Mouse (Mus musculus): ENCODE data around the gene Tmem51.

Tmem51 gene

DNA sequence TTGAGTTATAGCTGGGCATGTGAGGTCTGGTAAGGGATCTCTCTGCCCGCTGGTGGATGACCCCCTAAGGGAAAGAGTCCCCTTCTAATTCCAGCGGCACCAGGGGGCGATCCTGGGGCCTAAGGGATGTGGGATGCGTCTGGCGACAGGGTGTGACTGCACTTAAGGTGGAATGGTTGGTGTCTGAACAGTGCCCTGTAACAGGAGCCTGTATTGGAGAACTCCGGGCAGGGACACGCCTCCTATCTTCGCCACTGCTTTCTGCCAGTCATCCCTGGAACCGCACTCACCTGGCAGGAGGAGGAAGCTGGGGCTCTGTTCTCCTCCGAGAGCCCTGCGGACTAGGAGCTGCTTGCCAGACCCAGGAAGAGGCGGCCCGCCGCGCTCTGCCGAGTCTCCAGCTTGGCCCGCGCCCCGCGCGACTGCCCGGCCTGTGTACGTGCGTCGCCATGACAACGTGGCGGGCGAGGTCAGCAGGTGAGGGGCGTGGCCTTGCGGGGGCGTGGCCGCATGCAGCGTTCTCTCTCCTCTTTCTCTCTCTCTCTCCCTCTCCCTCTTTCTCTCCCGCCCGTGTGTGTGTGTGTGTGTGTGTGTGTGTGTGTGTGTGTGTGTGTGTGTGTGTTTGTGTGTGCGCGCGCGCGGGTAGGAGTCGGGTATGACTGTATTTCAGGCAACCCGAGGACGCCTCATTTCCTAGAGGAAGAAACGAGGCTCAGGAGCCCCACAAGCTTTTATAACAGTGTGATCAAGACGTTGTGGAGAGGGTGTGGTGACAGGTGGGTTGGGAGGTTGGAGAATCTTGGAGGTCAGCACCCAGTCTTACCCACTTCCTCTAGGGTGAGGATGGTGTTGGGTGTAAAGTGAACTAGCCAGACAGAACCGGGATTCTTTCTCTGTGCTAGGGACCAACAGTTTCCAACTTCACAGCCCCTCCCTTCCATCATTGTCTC is 69.2 kb downstream of the Tmem51 start, which contains the start of gene Fhad1:
TSS of gene Fhad1 (minus strand) at position 424 of the 950 bp plus-strand sequence.
- H3K9me3 ChIP-seq (ENCODE audit: low read length) = no peaks in the 10 kb centered on the region
- peak within 1 kb of the TSS; percentile 78 for H3K4me3 ChIP-seq (replicated peaks; ENCODE audit: low read length)
- peaks cover 63% of the 10 kb centered on the region for H3K27me3 ChIP-seq (ENCODE audit: insufficient read depth, low read length)
- no peak for TF ChIP-seq POU5F1 (IDR thresholded peaks at IDR 0.05; ENCODE audit: borderline replicate concordance, low read length)
- TF ChIP-seq NANOG (IDR thresholded peaks at IDR 0.05; ENCODE audit: borderline replicate concordance, low read length) = no peak
- TF ChIP-seq CTCF (conservative IDR thresholded peaks at IDR 0.05; ENCODE audit: low read length) = no peak
- H3K4me1 ChIP-seq (replicated peaks; ENCODE audit: low read depth, low read length) = peaks cover 60% of the 10 kb centered on the region
- no peaks in the 10 kb centered on the region for H3K36me3 ChIP-seq (ENCODE audit: insufficient read depth, low read length)

DNA sequence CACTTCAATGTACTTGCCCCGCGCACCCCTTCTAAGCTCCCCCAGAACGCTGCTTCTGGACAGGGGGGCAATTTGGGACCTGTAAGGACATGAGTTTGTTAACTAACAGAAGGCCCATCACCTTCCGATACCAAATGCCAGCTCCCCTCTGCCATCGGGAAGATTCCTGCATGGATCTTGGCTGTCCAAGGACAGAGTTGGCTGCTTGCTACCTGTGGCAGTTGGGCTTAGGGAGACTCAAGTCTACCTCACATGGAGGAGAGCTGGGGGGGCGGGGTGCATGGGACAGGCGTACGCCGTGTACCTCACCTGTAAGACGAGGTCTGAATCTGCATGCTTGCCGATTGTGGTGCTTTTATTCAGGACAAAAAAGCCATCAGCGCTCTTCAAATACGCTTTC is 72.9 kb downstream of the Tmem51 start:
- H3K4me3 ChIP-seq (replicated peaks; ENCODE audit: low read length) = no peak overlapping the region
- peaks cover 34% of the 10 kb centered on the region for H3K4me1 ChIP-seq (replicated peaks; ENCODE audit: low read depth, low read length)
- no peak for TF ChIP-seq POU5F1 (IDR thresholded peaks at IDR 0.05; ENCODE audit: borderline replicate concordance, low read length)
- TF ChIP-seq NANOG (IDR thresholded peaks at IDR 0.05; ENCODE audit: borderline replicate concordance, low read length) = peak; percentile 36; the same call in 1 of the 2 replicates
- TF ChIP-seq CTCF (conservative IDR thresholded peaks at IDR 0.05; ENCODE audit: low read length) = no peak
- no peaks in the 10 kb centered on the region for H3K9me3 ChIP-seq (ENCODE audit: low read length)
- no peaks in the 10 kb centered on the region for H3K36me3 ChIP-seq (ENCODE audit: insufficient read depth, low read length)
- peaks cover 35% of the 10 kb centered on the region for H3K27me3 ChIP-seq (ENCODE audit: insufficient read depth, low read length)

DNA sequence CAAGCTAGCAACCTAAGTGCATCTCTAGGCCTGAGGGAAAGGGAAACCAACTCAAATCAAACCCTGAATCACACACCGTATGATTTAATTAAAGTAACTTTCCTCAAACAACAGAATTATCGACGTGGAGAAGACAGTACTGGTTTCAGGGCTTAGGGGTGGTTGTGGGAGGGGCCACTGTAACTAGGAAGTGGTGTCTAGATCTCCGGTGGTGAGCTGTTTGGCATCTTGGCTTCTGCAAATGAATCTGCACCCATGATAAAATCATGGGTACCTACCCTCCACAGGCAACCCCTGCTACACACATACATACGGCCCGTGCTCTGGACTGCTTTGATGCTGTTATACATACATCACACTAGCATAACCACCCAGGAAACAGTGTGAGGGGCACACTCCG is 73.7 kb downstream of the Tmem51 start:
- Histone ChIP-seq H3K9me3 (ENCODE audit: low read length) (no peaks in the 10 kb centered on the region), H3K4me3 (replicated peaks; ENCODE audit: low read length) (no peak overlapping the region), H3K36me3 (ENCODE audit: insufficient read depth, low read length) (no peaks in the 10 kb centered on the region), H3K27me3 (ENCODE audit: insufficient read depth, low read length) (peaks cover 28% of the 10 kb centered on the region), H3K4me1 (replicated peaks; ENCODE audit: low read depth, low read length) (peaks cover 27% of the 10 kb centered on the region)
- TF ChIP-seq POU5F1 (IDR thresholded peaks at IDR 0.05; ENCODE audit: borderline replicate concordance, low read length) = no peak
- TF ChIP-seq CTCF (conservative IDR thresholded peaks at IDR 0.05; ENCODE audit: low read length) = no peak
- TF ChIP-seq NANOG (IDR thresholded peaks at IDR 0.05; ENCODE audit: borderline replicate concordance, low read length) = no peak

DNA sequence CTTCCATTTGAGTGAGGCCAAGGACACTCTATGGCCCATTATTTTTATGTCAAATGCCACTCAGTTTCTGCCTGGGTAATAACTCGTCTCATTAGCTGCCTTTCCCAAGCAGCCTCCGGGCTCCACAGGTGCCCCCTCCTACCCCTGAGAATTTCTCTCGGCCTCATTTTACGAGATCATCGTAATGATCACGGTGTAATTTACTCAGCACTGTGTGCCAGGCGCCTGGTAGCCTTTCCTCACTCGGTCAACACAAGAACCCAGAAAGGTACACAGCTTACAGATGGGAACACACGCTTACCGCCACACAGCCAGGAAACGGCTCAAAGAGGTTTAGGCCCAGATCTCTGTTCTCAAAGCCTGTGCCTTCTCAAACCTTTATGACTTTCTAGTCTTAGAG is 75.9 kb downstream of the Tmem51 start:
- Histone ChIP-seq H3K4me1 (replicated peaks; ENCODE audit: low read depth, low read length) (peaks cover 22% of the 10 kb centered on the region), H3K36me3 (ENCODE audit: insufficient read depth, low read length) (no peaks in the 10 kb centered on the region), H3K4me3 (replicated peaks; ENCODE audit: low read length) (no peak overlapping the region), H3K27me3 (ENCODE audit: insufficient read depth, low read length) (peaks cover 10% of the 10 kb centered on the region), H3K9me3 (ENCODE audit: low read length) (no peaks in the 10 kb centered on the region)
- TF ChIP-seq NANOG (IDR thresholded peaks at IDR 0.05; ENCODE audit: borderline replicate concordance, low read length) = no peak

DNA sequence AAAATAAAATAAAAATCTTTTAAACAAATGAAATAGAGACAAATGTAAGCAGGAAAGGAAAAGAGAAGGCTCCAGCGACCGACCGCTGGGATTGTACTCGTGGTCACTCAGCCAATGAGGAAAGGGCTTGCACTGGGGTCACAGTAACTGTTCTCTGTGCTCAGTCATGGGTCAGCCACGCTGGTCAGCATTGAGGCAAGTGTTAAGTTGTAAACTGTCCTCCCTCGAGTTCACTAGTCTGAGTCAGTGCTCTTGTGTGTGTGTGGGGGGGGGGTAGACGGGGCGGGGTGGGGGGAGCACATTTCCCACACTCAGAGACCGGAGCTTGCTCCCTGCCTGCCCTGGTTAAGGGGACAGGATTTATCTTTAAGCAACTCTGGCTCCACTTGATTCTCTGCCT is 83.5 kb downstream of the Tmem51 start:
- H3K4me1 ChIP-seq (replicated peaks; ENCODE audit: low read depth, low read length) = peaks cover 44% of the 10 kb centered on the region
- no peaks in the 10 kb centered on the region for H3K9me3 ChIP-seq (ENCODE audit: low read length)
- H3K4me3 ChIP-seq (replicated peaks; ENCODE audit: low read length) = no peak overlapping the region
- no peaks in the 10 kb centered on the region for H3K27me3 ChIP-seq (ENCODE audit: insufficient read depth, low read length)
- TF ChIP-seq NANOG (IDR thresholded peaks at IDR 0.05; ENCODE audit: borderline replicate concordance, low read length) (no peak), POU5F1 (IDR thresholded peaks at IDR 0.05; ENCODE audit: borderline replicate concordance, low read length) (no peak)
- no peaks in the 10 kb centered on the region for H3K36me3 ChIP-seq (ENCODE audit: insufficient read depth, low read length)

DNA sequence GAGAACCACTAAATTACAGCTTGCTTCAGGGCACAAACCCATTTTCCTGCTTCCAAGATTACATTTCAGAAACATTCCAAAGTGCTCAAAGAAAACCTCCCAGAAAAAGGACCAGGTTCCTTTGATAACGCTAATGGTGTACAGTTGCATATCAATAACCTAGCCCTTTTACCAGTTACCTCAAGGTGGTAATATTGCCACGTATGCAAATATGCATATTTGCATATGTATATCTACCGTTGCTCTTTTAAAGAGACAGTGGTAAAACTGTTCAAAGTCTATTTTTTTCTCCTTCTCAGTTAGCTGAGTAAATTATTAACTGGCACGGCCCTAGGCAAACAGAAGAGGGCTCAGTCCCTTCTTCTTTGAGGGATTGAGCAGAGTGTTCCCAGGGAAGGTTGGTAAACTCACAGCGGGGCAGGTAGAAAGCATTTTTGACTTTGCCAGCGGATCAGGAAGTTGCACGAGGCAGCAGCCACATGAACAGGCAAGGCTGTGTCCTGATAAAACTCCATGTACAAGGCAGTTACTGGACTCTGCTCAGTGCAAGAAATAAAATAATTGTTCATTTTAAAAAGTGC is 84.5 kb downstream of the Tmem51 start:
- Histone ChIP-seq H3K27me3 (ENCODE audit: insufficient read depth, low read length) (no peaks in the 10 kb centered on the region), H3K4me3 (replicated peaks; ENCODE audit: low read length) (peak overlapping the region; percentile 17; the same call in 1 of the 2 replicates), H3K4me1 (replicated peaks; ENCODE audit: low read depth, low read length) (peaks cover 47% of the 10 kb centered on the region), H3K9me3 (ENCODE audit: low read length) (no peaks in the 10 kb centered on the region), H3K36me3 (ENCODE audit: insufficient read depth, low read length) (no peaks in the 10 kb centered on the region)
- TF ChIP-seq POU5F1 (IDR thresholded peaks at IDR 0.05; ENCODE audit: borderline replicate concordance, low read length) = peak; percentile 66; the same call in 1 of the 2 replicates
- TF ChIP-seq CTCF (conservative IDR thresholded peaks at IDR 0.05; ENCODE audit: low read length) = no peak
- no peak for TF ChIP-seq NANOG (IDR thresholded peaks at IDR 0.05; ENCODE audit: borderline replicate concordance, low read length)

DNA sequence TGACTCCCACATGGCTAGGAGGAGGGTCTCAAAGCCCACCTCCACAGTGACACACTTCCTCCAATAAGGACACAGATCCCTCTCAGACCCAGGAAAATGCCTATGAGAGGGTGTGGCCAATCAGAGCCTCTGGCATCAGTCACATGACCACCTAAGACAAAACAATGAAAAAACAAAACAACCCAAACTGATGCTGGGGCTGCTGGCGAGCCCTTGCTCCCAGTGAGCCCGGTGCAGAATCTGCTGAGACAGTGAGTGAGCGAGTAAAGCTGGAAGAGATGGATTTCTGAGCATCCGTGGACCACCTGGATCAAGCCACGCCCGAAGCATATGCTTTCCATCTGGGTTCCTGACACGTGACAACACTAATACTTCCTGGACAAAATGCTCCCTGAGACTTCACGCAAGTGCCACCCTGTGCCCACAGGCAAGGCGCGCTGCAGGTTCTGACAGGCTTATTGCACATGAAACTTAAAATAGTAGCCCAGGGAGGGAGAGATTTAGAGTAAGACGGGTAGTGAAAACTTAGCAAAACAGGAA is 85.8 kb downstream of the Tmem51 start:
- H3K36me3 ChIP-seq (ENCODE audit: insufficient read depth, low read length) = no peaks in the 10 kb centered on the region
- H3K27me3 ChIP-seq (ENCODE audit: insufficient read depth, low read length) = no peaks in the 10 kb centered on the region
- H3K4me3 ChIP-seq (replicated peaks; ENCODE audit: low read length) = peak overlapping the region; percentile 72
- no peaks in the 10 kb centered on the region for H3K9me3 ChIP-seq (ENCODE audit: low read length)
- no peak for TF ChIP-seq NANOG (IDR thresholded peaks at IDR 0.05; ENCODE audit: borderline replicate concordance, low read length)
- no peak for TF ChIP-seq CTCF (conservative IDR thresholded peaks at IDR 0.05; ENCODE audit: low read length)
- no peak for TF ChIP-seq POU5F1 (IDR thresholded peaks at IDR 0.05; ENCODE audit: borderline replicate concordance, low read length)
- H3K4me1 ChIP-seq (replicated peaks; ENCODE audit: low read depth, low read length) = peaks cover 52% of the 10 kb centered on the region

DNA sequence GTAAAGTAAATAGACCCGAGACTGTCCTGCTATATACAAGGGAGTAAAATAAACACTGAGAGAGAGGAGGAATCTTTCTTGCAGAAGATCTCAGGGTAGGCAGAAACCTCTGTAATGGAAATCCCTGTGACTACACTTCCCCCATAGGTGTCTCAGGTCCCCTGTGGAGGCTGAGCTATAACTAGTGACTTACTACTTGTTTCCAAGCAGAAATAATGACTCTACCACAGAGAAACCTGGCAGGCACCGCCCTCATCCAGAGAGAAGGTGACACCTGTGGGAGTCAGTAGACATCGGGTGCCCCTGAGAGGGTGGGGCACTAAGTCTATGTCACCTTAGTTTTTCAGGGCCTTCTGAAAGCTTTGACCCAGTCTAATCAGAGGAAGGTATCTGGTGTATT is 87.2 kb downstream of the Tmem51 start:
- Histone ChIP-seq H3K27me3 (ENCODE audit: insufficient read depth, low read length) (no peaks in the 10 kb centered on the region), H3K4me1 (replicated peaks; ENCODE audit: low read depth, low read length) (peaks cover 61% of the 10 kb centered on the region), H3K36me3 (ENCODE audit: insufficient read depth, low read length) (no peaks in the 10 kb centered on the region), H3K9me3 (ENCODE audit: low read length) (no peaks in the 10 kb centered on the region), H3K4me3 (replicated peaks; ENCODE audit: low read length) (no peak overlapping the region)
- TF ChIP-seq NANOG (IDR thresholded peaks at IDR 0.05; ENCODE audit: borderline replicate concordance, low read length) (no peak), POU5F1 (IDR thresholded peaks at IDR 0.05; ENCODE audit: borderline replicate concordance, low read length) (no peak), CTCF (conservative IDR thresholded peaks at IDR 0.05; ENCODE audit: low read length) (no peak)
